Mouse (Mus musculus): ENCODE results near the gene Crtc3.

The Crtc3 gene

GRCm38 (mm10) chr7:80641497-80641896 is 47.2 kb downstream of the Crtc3 start:
- in situ Hi-C loops (cut with MboI), result no loop called here

- in situ Hi-C loops (cut with MboI), result no loop called here
Observed at GRCm38 (mm10) chr7:80639981-80640380, 48.7 kb downstream of the Crtc3 start.

GRCm38 (mm10) chr7:80638460-80638859 is 50.2 kb downstream of the Crtc3 start:
- in situ Hi-C loops (cut with MboI), result no loop called here

GRCm38 (mm10) chr7:80636953-80637800 is 51.5 kb downstream of the Crtc3 start:
- in situ Hi-C loops (cut with MboI), result no loop called here

- in situ Hi-C loops (cut with MboI), result no loop called here
Observed at GRCm38 (mm10) chr7:80636288-80636952, 52.3 kb downstream of the Crtc3 start.

GRCm38 (mm10) chr7:80635866-80636265 is 52.8 kb downstream of the Crtc3 start:
- in situ Hi-C loops (cut with MboI), result no loop called here

- in situ Hi-C loops (cut with MboI), result no loop called here
Observed at GRCm38 (mm10) chr7:80634741-80635140, 53.9 kb downstream of the Crtc3 start.

- in situ Hi-C loops (cut with MboI), result no loop called here
Observed at GRCm38 (mm10) chr7:80633635-80634034, 55.0 kb downstream of the Crtc3 start.

GRCm38 (mm10) chr7:80631993-80632392 is 56.7 kb downstream of the Crtc3 start:
- in situ Hi-C loops (cut with MboI), result no loop called here

GRCm38 (mm10) chr7:80631405-80631804 is 57.3 kb downstream of the Crtc3 start:
- in situ Hi-C loops (cut with MboI), result no loop called here

GRCm38 (mm10) chr7:80629369-80629768 is 59.3 kb downstream of the Crtc3 start:
- in situ Hi-C loops (cut with MboI), result no loop called here

GRCm38 (mm10) chr7:80628708-80629183 is 59.9 kb downstream of the Crtc3 start:
- in situ Hi-C loops (cut with MboI), result no loop called here

- in situ Hi-C loops (cut with MboI), result no loop called here
Observed at GRCm38 (mm10) chr7:80626943-80627342, 61.7 kb downstream of the Crtc3 start.

- in situ Hi-C loops (cut with MboI), result no loop called here
Observed at GRCm38 (mm10) chr7:80625841-80626240, 62.8 kb downstream of the Crtc3 start.

- in situ Hi-C loops (cut with MboI), result no loop called here
Observed at GRCm38 (mm10) chr7:80623276-80623675, 65.4 kb downstream of the Crtc3 start.

- in situ Hi-C loops (cut with MboI), result no loop called here
Observed at GRCm38 (mm10) chr7:80616096-80616495, 72.6 kb downstream of the Crtc3 start.

- in situ Hi-C loops (cut with MboI), result no loop called here
Observed at GRCm38 (mm10) chr7:80614042-80614441, 74.6 kb downstream of the Crtc3 start.

- in situ Hi-C loops (cut with MboI), result no loop called here
Observed at GRCm38 (mm10) chr7:80612191-80612787, 76.4 kb downstream of the Crtc3 start.

- in situ Hi-C loops (cut with MboI), result no loop called here
Observed at GRCm38 (mm10) chr7:80611646-80612045, 77.0 kb downstream of the Crtc3 start.

- in situ Hi-C loops (cut with MboI), result no loop called here
Observed at GRCm38 (mm10) chr7:80607503-80607902, 81.2 kb downstream of the Crtc3 start.

GRCm38 (mm10) chr7:80606435-80606834 is 82.2 kb downstream of the Crtc3 start:
- in situ Hi-C loops (cut with MboI), result no loop called here

GRCm38 (mm10) chr7:80605557-80605930 is 83.1 kb downstream of the Crtc3 start:
- in situ Hi-C loops (cut with MboI), result no loop called here
